Mouse (Mus musculus) bone marrow, adult 2 months (tissue): Measurements from ENCODE around the gene Rps6.

Experiments used
- CTCF ChIP-seq: fragments of 200-500 bp; IDR thresholded peaks from 2 replicates; pipeline ENCODE4 v1.5.1; 2011; ENCODE audit warnings: low read length, control low read depth; ENCODE audit not compliant: control insufficient read depth, insufficient read depth
- POLR2A ChIP-seq: fragments of 200-500 bp; IDR thresholded peaks from 2 replicates; pipeline ENCODE4 v1.6.1; 2011; ENCODE audit warnings: low read depth, mild to moderate bottlenecking, control low read depth, low read length, borderline replicate concordance; ENCODE audit not compliant: control insufficient read depth

DNA sequence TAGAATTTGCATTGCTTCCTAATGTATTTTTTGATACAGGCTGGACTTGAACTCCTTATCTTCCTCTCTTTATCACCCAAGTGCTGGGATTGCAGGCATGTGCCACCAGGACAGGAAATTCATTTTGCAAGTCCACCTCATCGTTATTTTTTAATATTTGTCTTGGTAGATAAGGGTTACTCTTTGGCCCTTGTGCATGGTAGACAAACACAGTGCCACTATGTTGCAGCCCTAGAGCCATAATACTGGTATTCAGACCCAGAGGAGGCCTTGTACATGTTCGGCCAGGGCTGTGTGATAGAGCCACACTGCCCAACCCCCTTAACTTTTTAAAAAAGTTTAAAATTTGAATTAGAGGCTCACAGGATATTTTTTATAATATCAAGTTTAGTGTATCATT is 10.0 kb downstream of the Rps6 start:
- TF ChIP-seq POLR2A (no peak), CTCF (no peak)
